Mouse (Mus musculus) CH12.LX (cell line): ENCODE results near the gene Tarbp1. TPM values are rescaled to one million over a fixed set of nuclear protein-coding genes. Genes with fewer than 3 reads are reported as not detected.
A peak's percentile ranks its signal among the peaks of the same experiment; 100 is the strongest.

ENCODE experiments used
- DNase-seq: peaks from one replicate; pipeline ENCODE4 v3.0.0-alpha.2; 2013; ENCODE audit errors: extremely low read depth
- H3K27ac ChIP-seq: 2 replicates; pipeline ENCODE4 v1.5.1; 2012; ENCODE audit warnings: low read depth, mild to moderate bottlenecking, control low read depth, moderate library complexity; ENCODE audit not compliant: insufficient read depth
- H3K27me3 ChIP-seq: replicated peaks from 2 replicates; pipeline ENCODE3; 2012; ENCODE audit warnings: inconsistent platforms
- H3K36me3 ChIP-seq, 2 experiments: replicated peaks in 1 of 2; 2 replicates each; pipeline versions ENCODE3 to v1.6.1; 2012; ENCODE audit warnings: inconsistent platforms in 1 of 2, low read length in 1 of 2, mild to moderate bottlenecking in 1 of 2, mixed read lengths in 1 of 2, moderate library complexity in 1 of 2; ENCODE audit not compliant: control insufficient read depth in 1 of 2, insufficient read depth in 1 of 2
- H3K4me1 ChIP-seq, 2 experiments: 2 replicates each; pipeline ENCODE4 v1.6.1; 2012; ENCODE audit warnings: inconsistent platforms in 1 of 2, moderate library complexity in 1 of 2; ENCODE audit not compliant: insufficient read depth in 2 of 2, control insufficient read depth in 1 of 2
- H3K4me2 ChIP-seq: 2 replicates; pipeline ENCODE4 v1.6.1; 2012; ENCODE audit warnings: low read depth, mild to moderate bottlenecking, control low read depth; ENCODE audit not compliant: poor library complexity, insufficient read depth, severe bottlenecking
- H3K4me3 ChIP-seq, 3 experiments: fragments of 150-350 bp in 1 of 3; sonication (generic) in 1 of 3; replicated peaks in 1 of 3; 2 replicates each; pipeline versions ENCODE3 to v1.5.1; 2011 to 2012; ENCODE audit warnings: low read depth in 2 of 3, low read length in 2 of 3, mild to moderate bottlenecking in 2 of 3, moderate library complexity in 2 of 3, control low read depth in 1 of 3, improper control_type of control experiment in 1 of 3, inconsistent platforms in 1 of 3, mixed read lengths in 1 of 3; ENCODE audit not compliant: poor library complexity in 1 of 3
- H3K79me2 ChIP-seq: replicated peaks from 2 replicates; pipeline ENCODE4 v1.6.1; 2012; ENCODE audit warnings: mild to moderate bottlenecking, moderate library complexity; ENCODE audit not compliant: control insufficient read depth, poor library complexity, insufficient read depth, severe bottlenecking; ENCODE audit errors: extremely low read depth
- H3K9ac ChIP-seq: 2 replicates; pipeline ENCODE4 v1.6.1; 2012; ENCODE audit warnings: low read depth, mild to moderate bottlenecking, control low read depth, moderate library complexity; ENCODE audit not compliant: insufficient read depth
- H3K9me3 ChIP-seq: replicated peaks from 2 replicates; pipeline ENCODE3; 2012; ENCODE audit warnings: low read length, inconsistent platforms, mixed read lengths
- BHLHE40 ChIP-seq: IDR thresholded peaks from 2 replicates; pipeline ENCODE4 v1.6.1; 2011; ENCODE audit warnings: mild to moderate bottlenecking, low read depth, low read length, improper control_type of control experiment
- CHD2 ChIP-seq: IDR thresholded peaks from 2 replicates; pipeline ENCODE4 v1.6.1; 2011; ENCODE audit warnings: low read length, improper control_type of control experiment
- ELF1 ChIP-seq: IDR thresholded peaks from 2 replicates; pipeline ENCODE4 v1.6.1; 2014; ENCODE audit warnings: low read depth, mild to moderate bottlenecking, inconsistent platforms, low read length, improper control_type of control experiment
- GABPA ChIP-seq: IDR thresholded peaks from 2 replicates; pipeline ENCODE4 v1.6.1; 2012; ENCODE audit warnings: low read depth, low read length, improper control_type of control experiment, inconsistent platforms; ENCODE audit not compliant: insufficient replicate concordance
- HCFC1 ChIP-seq: IDR thresholded peaks from 2 replicates; pipeline ENCODE4 v1.6.1; 2012; ENCODE audit warnings: low read depth, mild to moderate bottlenecking, inconsistent platforms, low read length, improper control_type of control experiment
- IRF4 ChIP-seq: IDR thresholded peaks from 2 replicates; pipeline ENCODE4 v1.6.1; 2014; ENCODE audit warnings: low read depth, mild to moderate bottlenecking, inconsistent platforms, low read length, improper control_type of control experiment
- MAFK ChIP-seq: IDR thresholded peaks from 2 replicates; pipeline ENCODE4 v1.6.1; 2011; ENCODE audit warnings: low read length, improper control_type of control experiment; ENCODE audit not compliant: insufficient replicate concordance
- NELFE ChIP-seq: IDR thresholded peaks from 2 replicates; pipeline ENCODE4 v1.6.1; 2011; ENCODE audit warnings: low read depth, low read length, improper control_type of control experiment
- NRF1 ChIP-seq: IDR thresholded peaks from 2 replicates; pipeline ENCODE4 v1.6.1; 2014; ENCODE audit warnings: low read depth, mild to moderate bottlenecking, inconsistent platforms, low read length, improper control_type of control experiment, moderate library complexity
- PAX5 ChIP-seq: IDR thresholded peaks from 2 replicates; pipeline ENCODE4 v1.6.1; 2012; ENCODE audit warnings: low read length, inconsistent platforms, mixed read lengths
- POLR2A ChIP-seq: IDR thresholded peaks from 2 replicates; pipeline ENCODE4 v1.6.1; 2011; ENCODE audit warnings: low read depth, mild to moderate bottlenecking, improper control_type of control experiment, low read length
- RAD21 ChIP-seq: IDR thresholded peaks from 2 replicates; pipeline ENCODE4 v1.6.1; 2011; ENCODE audit warnings: low read depth, mild to moderate bottlenecking, low read length, improper control_type of control experiment, moderate library complexity
- SIN3A ChIP-seq: IDR thresholded peaks from 2 replicates; pipeline ENCODE4 v1.6.1; 2012; ENCODE audit warnings: low read length, improper control_type of control experiment, inconsistent platforms
- TBP ChIP-seq: conservative IDR thresholded peaks from 2 replicates; pipeline ENCODE4 v1.6.1; 2011; ENCODE audit warnings: low read depth, low read length, improper control_type of control experiment
- TCF12 ChIP-seq: IDR thresholded peaks from 2 replicates; pipeline ENCODE4 v1.6.1; 2014; ENCODE audit warnings: low read depth, mild to moderate bottlenecking, inconsistent platforms, low read length, improper control_type of control experiment
- ZC3H11A ChIP-seq: IDR thresholded peaks from 2 replicates; pipeline ENCODE4 v1.6.1; 2012; ENCODE audit warnings: low read depth, mild to moderate bottlenecking, inconsistent platforms, low read length, improper control_type of control experiment
- ZMIZ1 ChIP-seq: IDR thresholded peaks from 2 replicates; pipeline ENCODE4 v1.6.1; 2012; ENCODE audit warnings: low read depth, mild to moderate bottlenecking, inconsistent platforms, low read length, improper control_type of control experiment
- dilution Hi-C: fragments of 300-500 bp; cut with MboI; formaldehyde crosslinking; loops from 2 replicates; pipeline ENCODE4 v1.14.3; 2020; ENCODE audit warnings: low sequenced_read_pairs; ENCODE audit not compliant: extremely low pct_unique_long_range_greater_than_20kb, extremely low pct_ligation_motif_present
- in situ Hi-C: fragments of 300-500 bp; cut with MboI; formaldehyde crosslinking; loops from 3 replicates; pipeline ENCODE4 v1.14.3; 2019; ENCODE audit warnings: low sequenced_read_pairs, low pct_ligation_motif_present, low pct_unique_long_range_greater_than_20kb, mixed read lengths
- polyA plus RNA-seq: library from polyadenylated mRNA; unstranded; fragments of >175 nt; gene quantifications from 2 replicates; pipeline ENCODE4 v1.2.1, GENCODE M21; 2012; ENCODE audit warnings: low read depth; ENCODE audit not compliant: insufficient read length
- total RNA-seq, 2 experiments: library from RNA; depleted of rRNA; stranded (reverse); fragments of 300-350 nt in 1 of 2; fragments of >200 nt in 1 of 2; gene quantifications; 2 replicates each; pipeline ENCODE4 v1.2.3; 2012 to 2014

The Tarbp1 gene
- total RNA-seq (2012; rRNA removed) = 10.4 and 11.5 TPM in 2 replicates
- total RNA-seq (2014; rRNA removed) = 10.2 and 10.3 TPM in 2 replicates
- polyA plus RNA-seq = 9.7 and 10.7 TPM in 2 replicates

GRCm38 (mm10) chr8:126474299-126475187 lies at the start of gene Tarbp1:
TSS of gene Tarbp1 (minus strand) at chr8:126475065.
- peaks cover 21% of the 10 kb centered on the region for H3K79me2 ChIP-seq
- H3K36me3 ChIP-seq = peaks cover 8 to 17% of the 10 kb centered on the region in 2 experiments
- peak within 1 kb of the TSS; percentile 97 for H3K4me2 ChIP-seq
- no peaks in the 10 kb centered on the region for H3K9me3 ChIP-seq
- TF ChIP-seq ZC3H11A (no peak), HCFC1 (peak; percentile 58), CHD2 (no peak), NRF1 (peak; percentile 98), RAD21 (no peak), TBP (0 out of 2 replicates have a peak, but pooled peaks have one; percentile 17), GABPA (no peak), IRF4 (no peak), POLR2A (peak; percentile 82), MAFK (no peak), SIN3A (0 out of 2 replicates have a peak, but pooled peaks have one; percentile 33), BHLHE40 (0 out of 2 replicates have a peak, but pooled peaks have one; percentile 30), TCF12 (peak; percentile 78), PAX5 (no peak), ZMIZ1 (peak; percentile 76; the same call in 1 of the 2 replicates), ELF1 (peak; percentile 25; the same call in 1 of the 2 replicates), NELFE (peak; percentile 89)
- H3K27me3 ChIP-seq = peaks cover 5% of the 10 kb centered on the region
- dilution Hi-C loops = loop anchor here (25.0 kb wide), 1 partner anchor 438 kb away; no protein-coding TSS in a partner anchor
- in situ Hi-C loops = loop anchor here (10.0 to 25.0 kb wide), 3 partner anchors 210 to 663 kb away; no protein-coding TSS in a partner anchor
- H3K9ac ChIP-seq = peak within 1 kb of the TSS; percentile 49; the same call in 1 of the 2 replicates
- peaks cover 0 to 17% of the 10 kb centered on the region in 2 experiments; a peak in 3 of 4 replicates for H3K4me1 ChIP-seq
- H3K27ac ChIP-seq = peak within 1 kb of the TSS; percentile 9; the same call in 1 of the 2 replicates
- peak within 1 kb of the TSS; percentile 78 to 95 (median 95) for H3K4me3 ChIP-seq
- peak; percentile 79 for DNase-seq
